Mouse (Mus musculus) NIH3T3 (cell line): ENCODE measurements around the gene Ccl25.
A peak's percentile ranks its signal among the peaks of the same experiment; 100 is the strongest.
"Not testable (repeated sequence)": the region's sequence is repeated elsewhere in the genome, so short reads cannot be mapped to it uniquely, and the experiment has no call there.

ENCODE experiments used
- DNase-seq: peaks from one replicate; pipeline ENCODE4 v3.0.0-alpha.2; 2012; ENCODE audit warnings: low read depth

Ccl25 gene

GRCm38 (mm10) chr8:4340207-4340606 is 15.2 kb downstream of the Ccl25 start:
- no peak for DNase-seq

- no peak for DNase-seq
Measured at GRCm38 (mm10) chr8:4347661-4348060, 22.7 kb downstream of the Ccl25 start.

GRCm38 (mm10) chr8:4348275-4348674 is 23.3 kb downstream of the Ccl25 start:
- DNase-seq = no peak

DNA sequence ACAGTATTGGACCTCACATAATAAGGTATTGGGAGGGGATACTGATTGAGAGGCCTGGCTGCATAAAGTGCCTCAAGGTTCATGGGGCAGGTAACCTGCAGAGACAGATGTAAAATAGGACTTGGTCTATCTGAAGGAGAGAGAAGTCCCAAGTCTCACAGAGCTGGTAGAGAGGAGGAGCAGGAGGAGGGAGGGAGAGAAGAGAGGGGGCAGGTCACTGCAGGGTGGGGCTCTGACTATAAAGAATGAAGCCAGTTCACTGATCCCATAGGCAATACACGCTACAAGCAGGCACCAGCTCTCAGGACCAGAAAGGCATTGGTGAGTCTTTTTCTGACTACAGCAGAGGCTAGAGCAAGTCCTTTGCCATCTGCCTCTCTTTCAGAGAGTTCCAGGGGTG is 24.3 kb downstream of the Ccl25 start:
- DNase-seq = no peak

DNA sequence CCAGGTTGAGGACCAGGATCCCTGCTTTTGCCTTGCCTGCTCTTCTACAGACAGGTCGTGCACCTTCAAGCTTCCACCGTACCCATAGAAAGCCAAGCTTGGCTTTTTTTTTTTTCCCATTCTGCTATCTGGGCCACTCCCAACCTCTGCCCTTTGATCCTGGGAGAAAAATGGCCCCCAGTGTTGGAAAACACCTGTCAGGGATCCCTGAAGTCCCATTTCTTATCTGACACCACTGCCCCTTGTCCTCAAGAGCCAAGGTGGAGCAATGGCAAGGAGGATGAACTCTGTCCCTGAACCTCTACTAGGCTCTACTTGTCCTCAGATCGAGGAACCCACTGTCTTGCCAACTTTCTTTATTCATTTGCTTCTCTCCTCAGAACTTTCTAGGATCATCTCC is 25.6 kb downstream of the Ccl25 start:
- DNase-seq = no peak

DNA sequence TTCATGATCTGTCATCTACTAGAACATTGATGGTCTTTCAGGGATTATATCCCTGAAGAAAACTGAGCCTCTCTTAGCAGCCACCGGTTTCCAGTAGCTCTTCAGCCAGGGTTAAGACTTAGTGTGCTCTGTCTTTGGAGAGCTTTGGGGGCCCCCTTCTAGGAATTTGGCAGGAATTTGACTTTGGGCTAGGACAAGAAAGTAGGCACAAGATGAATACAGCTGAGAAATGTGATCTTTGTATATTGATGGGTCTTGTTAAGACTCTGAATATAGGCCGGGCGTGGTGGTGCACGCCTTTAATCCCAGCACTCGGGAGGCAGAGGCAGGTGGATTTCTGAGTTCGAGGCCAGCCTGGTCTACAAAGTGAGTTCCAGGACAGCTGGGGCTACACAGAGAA is 27.6 kb downstream of the Ccl25 start:
- not testable (repeated sequence) for DNase-seq

DNA sequence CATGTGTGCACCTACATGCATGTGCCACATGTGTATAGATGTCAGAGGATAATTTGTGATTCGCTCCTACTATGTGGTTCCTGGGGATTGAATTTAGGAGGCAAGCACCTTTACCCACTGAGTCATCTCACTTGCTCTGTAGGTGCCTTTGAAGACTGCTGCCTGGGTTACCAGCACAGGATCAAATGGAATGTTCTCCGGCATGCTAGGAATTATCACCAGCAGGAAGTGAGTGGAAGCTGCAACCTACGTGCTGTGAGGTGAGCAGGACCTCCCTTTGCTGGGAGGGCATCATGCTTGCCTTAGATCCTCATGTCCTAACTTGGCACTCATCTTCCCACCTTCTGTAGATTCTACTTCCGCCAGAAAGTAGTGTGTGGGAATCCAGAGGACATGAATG is 28.7 kb downstream of the Ccl25 start:
- DNase-seq = no peak

- no peak for DNase-seq
Measured at GRCm38 (mm10) chr8:4354516-4354915, 29.5 kb downstream of the Ccl25 start.

DNA sequence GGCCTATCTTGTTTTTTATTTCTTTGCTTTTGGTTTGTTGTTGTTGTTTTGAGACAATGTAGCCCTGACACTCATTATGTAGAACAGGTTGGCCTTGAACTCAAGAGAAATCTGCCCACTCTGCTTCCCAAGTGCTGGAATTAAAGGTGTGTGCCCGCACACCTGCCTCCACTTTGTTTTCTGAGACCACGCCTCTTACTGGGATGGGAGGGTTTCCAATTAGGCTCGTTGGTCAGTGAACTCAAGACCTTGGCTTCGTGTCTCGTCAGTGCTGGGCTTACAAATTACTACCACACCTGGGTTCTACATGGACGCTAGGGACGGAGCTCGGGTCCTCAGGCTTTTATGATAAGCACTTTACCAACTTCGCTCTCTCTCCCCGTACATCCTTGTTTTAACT is 30.4 kb downstream of the Ccl25 start:
- no peak for DNase-seq

DNA sequence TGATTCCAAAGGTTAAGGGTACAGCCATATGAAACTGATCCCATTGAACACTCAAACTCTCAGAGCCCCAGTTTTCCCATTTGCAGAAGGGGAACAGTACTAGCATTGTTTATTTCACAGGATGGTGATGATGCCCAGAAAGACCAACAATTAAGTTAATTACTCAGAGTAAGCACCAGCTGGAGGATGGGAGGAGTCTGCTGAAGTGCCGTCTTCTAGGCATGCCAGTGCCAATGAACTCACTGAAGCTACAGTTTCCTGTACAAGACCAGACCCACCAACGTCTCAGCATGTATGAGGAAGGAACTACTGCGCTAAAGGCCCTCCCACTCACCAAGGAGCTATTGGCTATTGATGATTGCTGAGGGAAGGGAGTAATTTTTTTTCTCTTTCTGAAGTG is 34.4 kb downstream of the Ccl25 start:
- DNase-seq = no peak

- DNase-seq = no peak
Measured at GRCm38 (mm10) chr8:4360922-4361321, 35.9 kb downstream of the Ccl25 start.

DNA sequence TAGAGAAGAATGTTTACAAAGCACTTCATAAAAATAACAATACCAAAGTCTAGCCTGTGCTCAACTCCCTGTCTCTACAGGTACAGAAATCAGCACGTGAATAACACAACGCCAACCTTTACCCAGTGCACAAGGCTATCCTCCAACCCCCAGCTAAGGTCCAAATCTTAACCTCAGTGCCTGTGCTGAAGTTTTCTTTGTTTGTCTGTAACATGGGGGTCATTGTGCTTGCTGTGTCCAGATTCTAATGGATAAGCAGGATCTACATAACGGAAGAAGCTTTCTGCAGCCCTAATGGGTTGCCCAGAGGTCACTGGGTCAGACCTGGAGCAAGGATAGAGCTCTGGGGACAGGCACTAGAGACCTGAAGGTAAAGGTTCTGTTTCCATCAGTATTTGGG is 41.2 kb downstream of the Ccl25 start:
- DNase-seq = no peak

DNA sequence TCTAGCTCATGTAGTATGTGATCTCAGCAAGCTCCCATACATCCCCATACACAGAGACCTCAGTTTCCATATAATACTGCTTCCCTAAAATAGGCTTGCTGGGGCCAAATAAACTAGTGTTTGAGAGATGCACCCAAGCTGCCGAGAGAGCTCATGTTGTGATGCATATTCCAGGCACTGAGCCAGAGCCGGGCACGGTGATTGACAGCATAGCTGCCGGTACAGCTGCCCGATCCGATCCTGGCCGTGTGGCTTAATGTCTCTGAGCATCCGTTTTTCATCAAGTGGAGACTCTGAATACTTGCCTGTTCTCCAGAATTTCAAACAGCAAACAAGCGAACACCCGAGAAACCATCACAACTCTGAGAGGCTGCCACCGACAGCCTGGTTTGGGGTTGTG is 42.8 kb downstream of the Ccl25 start:
- DNase-seq = peak; percentile 37

DNA sequence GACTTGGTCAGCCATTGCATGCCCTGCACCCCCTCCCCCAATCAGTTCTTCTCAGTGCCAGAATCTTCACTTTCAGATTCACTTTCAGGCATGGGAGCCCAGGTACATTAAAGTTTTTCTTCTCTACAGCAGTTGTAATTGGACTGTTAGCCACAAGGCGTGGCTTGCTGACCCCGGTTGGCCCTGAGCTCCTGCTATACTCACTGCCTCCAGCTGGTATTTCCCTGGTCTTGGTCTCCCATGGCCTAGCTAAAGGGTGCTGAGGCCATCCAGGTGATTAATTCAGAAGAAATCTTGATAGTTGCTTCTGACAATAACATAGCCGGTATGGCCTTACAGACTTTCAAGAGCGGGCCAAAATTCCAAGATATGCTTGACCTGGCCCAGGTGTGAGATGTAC is 43.5 kb downstream of the Ccl25 start:
- no peak for DNase-seq

DNA sequence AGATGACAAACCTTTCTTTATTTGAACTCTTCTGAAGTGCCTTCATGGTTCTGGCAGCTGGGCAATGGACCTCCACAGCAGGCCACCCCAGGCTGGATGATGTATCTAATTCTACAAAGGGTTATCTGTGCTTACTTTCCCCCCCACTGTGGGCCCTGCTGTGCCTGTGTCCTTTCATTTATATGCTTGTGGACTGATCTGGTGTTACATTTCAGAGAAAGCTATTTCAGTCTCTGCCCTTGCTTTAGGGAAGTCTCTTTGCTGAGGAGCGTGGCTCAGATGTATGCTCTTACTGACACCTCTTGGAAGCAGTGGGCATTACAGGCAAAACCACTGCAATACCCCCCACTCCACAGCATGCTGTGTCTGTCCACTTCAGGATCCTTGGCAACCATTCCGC is 45.1 kb downstream of the Ccl25 start:
- peak; percentile 73 for DNase-seq

DNA sequence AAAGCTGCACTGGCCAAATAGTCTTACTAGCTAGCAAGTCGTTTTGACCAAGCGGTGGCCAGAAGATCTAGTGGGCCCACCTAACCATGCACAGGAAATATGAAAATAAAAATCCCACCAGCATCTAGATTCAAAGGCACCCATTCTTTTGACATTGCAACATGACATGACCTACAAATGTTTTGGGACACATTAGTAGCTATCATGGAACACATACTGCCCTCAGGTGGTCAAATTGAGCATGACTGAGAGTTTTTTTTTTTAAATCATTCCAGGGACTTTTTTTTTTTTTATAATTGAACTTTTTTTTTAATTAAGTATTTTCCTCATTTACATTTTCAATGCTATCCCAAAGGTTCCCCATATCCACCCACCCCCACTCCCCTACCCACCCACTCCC is 47.6 kb downstream of the Ccl25 start:
- peak; percentile 46 for DNase-seq

- no peak for DNase-seq
Measured at GRCm38 (mm10) chr8:4401442-4401841, 76.4 kb downstream of the Ccl25 start.

GRCm38 (mm10) chr8:4403960-4404879 is 79.2 kb downstream of the Ccl25 start:
- DNase-seq = peak; percentile 38

DNA sequence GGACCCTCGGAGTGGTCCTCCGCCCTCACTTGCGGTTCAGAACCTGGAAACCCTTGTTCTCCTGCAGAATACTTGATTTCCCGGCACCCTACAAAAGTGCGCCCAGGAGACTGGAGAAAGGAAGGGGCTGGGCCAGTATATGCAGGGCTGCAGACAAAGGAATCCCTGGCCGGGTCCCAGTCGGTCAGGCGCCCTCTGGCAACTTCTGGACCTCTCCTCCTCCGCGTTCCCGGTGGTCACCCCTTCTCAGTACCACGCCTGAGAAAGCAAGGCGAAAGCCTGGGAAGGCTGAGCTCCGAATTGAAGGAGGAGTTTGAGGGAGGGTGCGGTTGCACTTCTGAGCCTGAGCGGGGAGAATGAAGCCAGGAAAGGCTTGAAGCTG is 79.9 kb downstream of the Ccl25 start:
- no peak for DNase-seq

DNA sequence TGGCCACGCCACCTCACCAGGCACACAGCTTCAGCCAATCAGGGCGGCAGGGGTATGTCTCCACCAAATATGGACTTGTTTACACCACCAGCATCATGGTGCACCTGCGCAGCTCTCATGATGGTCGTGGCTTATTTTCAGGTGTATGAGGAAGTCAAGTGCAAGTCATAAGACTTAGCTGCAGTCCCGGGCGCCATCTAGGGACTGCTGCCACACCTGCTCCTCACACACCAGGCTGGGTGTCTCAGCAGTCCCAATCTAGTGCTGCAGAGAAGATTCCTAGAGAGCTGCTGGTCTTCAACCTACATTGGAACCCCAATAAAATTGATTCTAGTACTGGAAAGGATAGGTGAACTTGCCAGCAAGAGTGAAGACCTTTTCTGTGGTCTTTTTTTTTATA is 83.4 kb downstream of the Ccl25 start:
- DNase-seq = not testable (repeated sequence)
